Mouse (Mus musculus): ENCODE measurements around the gene Atp6ap2.
"Not testable (repeated sequence)": the region's sequence is repeated elsewhere in the genome, so short reads cannot be mapped to it uniquely, and the experiment has no call there.

The Atp6ap2 gene

GRCm38 (mm10) chrX:12587192-12587957 is at the start of gene Atp6ap2:
Gene Atp6ap2, plus strand, starts transcription at chrX:12587801.
- peak; percentile 74 for DNase-seq (ENCODE audit: low spot score)

DNA sequence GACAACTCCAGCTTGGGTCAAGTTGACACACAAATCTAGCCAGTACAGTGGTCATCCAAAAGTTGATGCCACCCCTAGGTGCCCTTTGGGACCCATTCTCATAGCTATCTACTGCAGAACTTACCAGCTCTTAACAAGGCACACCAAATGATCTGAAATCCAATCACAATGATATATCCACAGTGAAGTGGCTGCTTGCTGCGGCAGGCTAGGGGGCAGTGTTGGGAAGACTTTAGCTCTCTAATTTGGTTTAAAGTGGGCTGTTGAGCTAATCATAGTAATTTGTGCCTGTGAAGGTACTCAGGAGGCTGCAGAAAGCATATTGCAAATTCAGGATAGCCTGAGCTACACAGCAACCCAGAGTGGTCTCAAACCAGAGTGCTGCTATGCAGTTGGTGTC is 43.2 kb upstream of the Atp6ap2 start:
- DNase-seq (ENCODE audit: low spot score) = no peak

- no peak for DNase-seq (ENCODE audit: low spot score)
These were observed 30.5 kb upstream of the Atp6ap2 start for GRCm38 (mm10) chrX:12557086-12557485.

DNA sequence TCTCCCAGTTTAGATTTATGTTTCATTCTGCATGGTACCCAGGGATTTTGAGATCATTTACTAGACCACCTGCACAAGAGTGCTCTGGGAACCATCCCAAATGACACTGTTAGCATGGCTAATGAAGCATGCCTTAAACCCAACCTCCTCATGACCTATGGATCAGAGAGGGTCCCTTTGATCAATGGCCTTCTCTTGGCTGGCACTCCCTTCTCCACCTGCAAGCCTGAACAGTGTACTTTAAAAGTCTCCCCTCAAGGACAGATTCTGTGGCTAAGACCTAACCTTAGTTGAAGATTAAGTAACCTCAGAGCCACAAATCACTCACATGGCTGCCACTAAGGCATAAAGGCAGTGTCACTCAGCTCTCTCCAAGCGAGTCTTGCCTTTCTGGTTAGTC is 16.2 kb upstream of the Atp6ap2 start:
- no peak for DNase-seq (ENCODE audit: low spot score)

DNA sequence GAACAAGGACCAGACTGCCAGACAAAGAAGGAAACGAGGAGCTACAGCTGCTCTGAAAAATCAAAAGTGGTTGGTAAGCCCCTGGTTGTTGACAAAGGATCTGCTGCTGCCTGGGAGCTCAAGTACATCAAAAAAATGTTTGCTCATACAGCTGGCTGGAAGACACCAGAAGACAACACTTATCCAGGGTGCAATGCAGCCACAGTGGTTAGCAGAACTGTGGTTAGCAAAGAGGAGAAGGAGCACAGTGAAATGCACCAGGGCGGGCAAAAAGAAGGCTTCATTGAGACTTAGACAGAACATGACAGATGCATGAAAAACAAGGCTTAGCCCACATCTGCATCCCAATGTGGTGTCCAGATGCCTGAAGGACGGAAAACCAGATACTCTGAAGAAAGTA is 9.7 kb upstream of the Atp6ap2 start:
- DNase-seq (ENCODE audit: low spot score) = no peak

DNA sequence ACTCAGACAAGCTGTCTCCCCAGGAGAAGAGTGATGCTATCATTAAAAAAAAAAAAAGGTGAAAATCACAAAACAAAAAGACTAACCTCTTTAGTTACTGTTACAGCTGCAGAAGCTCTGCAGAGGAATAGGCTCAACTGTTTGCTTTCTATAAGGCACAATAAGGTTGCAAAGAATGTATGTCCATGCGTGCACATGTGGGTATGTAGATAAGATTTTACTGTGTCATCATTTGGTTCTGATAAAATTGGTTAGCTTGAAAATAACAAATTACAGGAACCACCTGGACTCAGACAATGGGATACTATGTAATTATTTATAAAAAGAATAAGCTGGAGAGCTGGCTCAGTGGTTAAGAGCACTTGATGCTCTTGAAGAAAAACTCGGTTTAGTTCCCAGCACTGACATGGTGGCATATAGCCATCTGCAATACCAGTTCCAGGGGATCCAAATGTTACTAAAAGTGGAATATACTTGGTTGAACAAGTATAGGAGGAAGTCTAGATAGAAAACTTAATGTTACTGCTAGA is 9.2 kb upstream of the Atp6ap2 start:
- no peak for DNase-seq (ENCODE audit: low spot score)

DNA sequence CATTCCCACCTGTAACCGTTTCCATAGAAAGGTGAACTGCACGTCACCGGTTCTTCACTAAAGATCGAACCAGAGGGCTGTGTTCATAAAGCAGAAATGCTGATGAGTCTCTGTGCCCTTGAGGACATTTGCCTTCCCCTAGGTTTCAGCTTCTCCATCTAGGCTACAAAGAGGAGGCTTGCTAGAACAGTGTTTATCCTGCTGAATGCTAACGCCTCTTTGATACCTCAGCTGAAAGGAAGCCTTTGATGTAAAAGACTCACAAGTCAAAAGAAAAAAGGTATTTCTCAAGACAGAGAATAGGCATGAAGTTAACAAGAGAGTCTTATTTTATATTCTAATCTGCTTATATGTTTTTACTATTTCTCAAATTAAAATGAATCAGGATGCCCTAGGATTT is 4.3 kb upstream of the Atp6ap2 start:
- no peak for DNase-seq (ENCODE audit: low spot score)

DNA sequence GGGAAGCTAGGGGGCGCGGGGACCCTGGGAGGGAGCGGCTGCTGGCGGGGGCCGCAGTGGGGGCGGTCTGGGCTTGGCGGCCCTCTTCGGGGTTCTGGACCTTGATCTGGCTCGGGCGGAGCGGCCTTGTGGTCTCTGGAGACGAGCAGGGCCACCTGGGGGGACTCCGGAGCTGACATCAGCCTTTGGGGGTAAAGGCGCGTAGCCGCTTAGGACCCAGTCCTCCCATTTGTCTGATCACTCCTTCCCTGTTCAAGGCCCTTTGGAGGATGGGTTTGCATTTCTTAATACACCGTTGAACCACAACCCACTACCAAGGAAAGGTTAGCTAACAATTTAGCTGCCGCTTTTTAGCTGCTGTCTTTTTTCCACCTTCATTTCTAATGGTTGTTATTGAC is 356 bp downstream of the Atp6ap2 start:
- peak; percentile 8 for DNase-seq (ENCODE audit: low spot score)

DNA sequence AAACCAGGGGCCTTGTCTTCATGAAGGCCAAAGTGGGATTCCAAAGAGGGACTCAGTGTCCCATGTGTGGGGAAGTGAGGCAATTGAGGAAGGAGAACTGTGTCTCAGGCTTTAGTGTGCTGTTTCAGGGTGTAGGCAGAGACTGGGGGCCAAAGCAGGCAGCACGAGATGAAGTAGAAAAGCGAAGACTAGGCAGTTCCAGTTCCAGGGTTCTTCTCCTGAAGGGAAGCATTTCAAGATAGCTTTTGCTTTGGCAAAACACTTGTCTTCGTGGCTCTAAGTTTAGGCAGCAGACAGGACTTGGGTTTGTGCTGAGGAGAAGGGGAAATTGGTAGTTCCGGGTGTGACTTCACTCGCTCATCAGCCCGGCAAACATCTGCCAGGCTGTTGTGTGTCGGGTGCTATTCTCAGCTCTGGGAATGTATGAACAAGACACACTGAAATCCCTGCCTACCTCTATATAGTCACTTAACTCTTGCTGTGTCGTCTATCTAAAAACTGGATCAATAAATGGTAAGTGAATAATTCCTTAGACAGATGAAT is 3.9 kb downstream of the Atp6ap2 start:
- DNase-seq (ENCODE audit: low spot score) = no peak

DNA sequence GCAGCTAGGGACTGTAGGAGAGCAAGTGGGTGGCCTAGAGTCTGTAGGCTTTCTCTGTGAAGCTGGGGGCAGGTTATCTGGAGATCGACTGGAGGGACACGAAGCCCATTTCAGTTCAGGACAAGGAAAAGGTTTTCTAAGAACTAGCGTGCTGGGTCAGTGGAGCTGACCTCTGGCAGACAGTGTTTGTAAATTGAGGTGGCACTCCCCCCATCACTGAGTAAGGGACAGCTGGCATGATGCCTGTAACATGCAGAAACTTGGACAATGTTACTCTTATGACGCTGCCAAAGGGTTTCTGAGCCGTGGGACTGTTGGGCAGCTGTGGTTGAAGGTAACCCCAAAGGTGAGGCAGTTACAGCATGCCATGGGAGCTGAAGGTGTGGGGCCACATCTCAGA is 4.4 kb downstream of the Atp6ap2 start:
- DNase-seq (ENCODE audit: low spot score) = no peak

DNA sequence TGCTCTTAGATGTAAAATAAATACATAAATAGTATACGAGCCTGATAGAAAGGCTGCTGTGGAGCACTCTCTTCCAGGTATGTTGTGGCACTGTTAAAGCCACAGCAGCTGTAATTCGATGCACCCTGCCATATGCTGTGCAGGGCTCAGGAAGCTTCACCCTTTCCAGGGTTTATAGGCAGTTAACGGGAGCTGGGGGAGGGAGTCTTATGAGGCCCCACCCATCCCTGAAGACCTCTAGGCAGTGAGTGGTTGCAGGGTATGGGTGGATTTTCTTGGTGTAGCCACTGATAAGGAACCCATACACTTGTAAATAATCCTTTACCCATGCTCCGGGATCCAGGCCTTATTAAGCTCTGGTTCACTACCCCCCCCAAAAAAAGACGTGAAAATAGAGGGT is 6.2 kb downstream of the Atp6ap2 start:
- DNase-seq (ENCODE audit: low spot score) = no peak

- not testable (repeated sequence) for DNase-seq (ENCODE audit: low spot score)
These were observed 22.9 kb downstream of the Atp6ap2 start for GRCm38 (mm10) chrX:12610541-12610940.

- DNase-seq (ENCODE audit: low spot score) = no peak
These were observed 23.6 kb downstream of the Atp6ap2 start for GRCm38 (mm10) chrX:12611211-12611610.

DNA sequence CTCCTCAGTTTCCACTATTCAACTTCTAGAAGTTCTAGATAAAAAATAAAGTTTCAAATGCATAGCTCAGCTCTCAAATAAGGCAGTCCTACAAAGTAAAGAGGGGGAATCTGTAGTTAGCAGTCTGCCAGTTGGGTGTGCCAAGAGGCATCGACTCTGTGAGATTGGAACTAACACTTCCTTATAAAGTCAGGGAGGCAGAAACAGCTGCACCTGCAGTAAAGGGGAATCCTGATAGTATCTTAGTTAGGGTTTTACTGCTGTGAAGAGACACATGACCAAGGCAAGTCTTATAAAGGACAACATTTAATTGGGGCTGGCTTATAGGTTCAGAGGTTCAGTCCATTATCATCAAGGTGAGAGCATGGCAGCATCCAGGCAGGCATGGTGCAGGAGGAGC is 24.8 kb downstream of the Atp6ap2 start:
- DNase-seq (ENCODE audit: low spot score) = not testable (repeated sequence)

- DNase-seq (ENCODE audit: low spot score) = no peak
These were observed 37.5 kb downstream of the Atp6ap2 start for GRCm38 (mm10) chrX:12625131-12625530.

GRCm38 (mm10) chrX:12644976-12645375 is 57.4 kb downstream of the Atp6ap2 start:
- DNase-seq (ENCODE audit: low spot score) = no peak

GRCm38 (mm10) chrX:12645531-12646304 is 58.1 kb downstream of the Atp6ap2 start:
- DNase-seq (ENCODE audit: low spot score) = no peak

DNA sequence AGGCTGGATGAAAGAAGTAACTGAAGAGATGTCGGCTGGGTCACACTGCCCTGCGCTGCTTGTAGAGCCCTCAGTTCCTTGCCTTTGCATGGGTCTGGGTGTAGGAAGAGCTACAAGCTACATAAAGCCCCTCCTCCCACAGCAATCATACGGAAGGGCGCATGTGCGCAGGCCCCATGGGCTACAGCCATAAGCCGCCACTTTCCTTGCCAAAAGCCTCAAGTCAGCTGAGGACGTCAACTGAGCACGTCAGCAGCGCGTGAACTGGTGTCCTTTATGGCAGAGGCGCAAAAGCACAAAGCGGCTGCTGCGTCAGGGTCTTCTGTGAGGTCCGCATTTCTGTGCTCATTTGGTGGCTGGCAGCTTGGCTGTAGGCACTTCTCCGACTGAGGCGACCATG is 64.3 kb downstream of the Atp6ap2 start:
- DNase-seq (ENCODE audit: low spot score) = no peak

- no peak for DNase-seq (ENCODE audit: low spot score)
These were observed 66.3 kb downstream of the Atp6ap2 start for GRCm38 (mm10) chrX:12653879-12654278.

Measured in urinary bladder, postnatal 25 days (tissue).